Mouse (Mus musculus) kidney, postnatal 0 days (tissue): Measurements from ENCODE around the gene Pdzd3. TPM values are rescaled to one million over a fixed set of nuclear protein-coding genes. Genes with fewer than 3 reads are reported as not detected.
A peak's percentile ranks its signal among the peaks of the same experiment; 100 is the strongest.

ENCODE experiments used
- ATAC-seq: fragments of 200-750 bp; cut with Nextera tagmentation; replicated peaks from 2 replicates; pipeline ENCODE4 v1.8.0; 2017; ENCODE audit warnings: low read depth, moderate number of reproducible peaks, moderate TSS enrichment, moderate library complexity; ENCODE audit not compliant: low FRiP score
- DNase-seq: peaks from one replicate; pipeline ENCODE4 v3.0.0-alpha.2; 2016; ENCODE audit warnings: low spot score
- H3K27ac ChIP-seq: fragments of 300-500 bp; sonication (generic); 2 replicates; pipeline ENCODE4 v1.5.1; 2014; ENCODE audit warnings: mild to moderate bottlenecking
- H3K27me3 ChIP-seq: fragments of 300-500 bp; sonication (generic); 2 replicates; pipeline ENCODE4 v1.6.1; 2014; ENCODE audit warnings: low read length, mixed read lengths; ENCODE audit not compliant: insufficient read depth
- H3K36me3 ChIP-seq: fragments of 300-500 bp; sonication (generic); 2 replicates; pipeline ENCODE4 v1.6.1; 2014; ENCODE audit warnings: low read length, mixed read lengths; ENCODE audit not compliant: insufficient read depth
- H3K4me1 ChIP-seq: fragments of 300-500 bp; sonication (generic); replicated peaks from 2 replicates; pipeline ENCODE4 v1.6.1; 2014; ENCODE audit warnings: antibody characterized with exemption, low read length, mixed read lengths; ENCODE audit not compliant: insufficient read depth
- H3K4me2 ChIP-seq: fragments of 300-500 bp; sonication (generic); 2 replicates; pipeline ENCODE4 v1.6.1; 2014; ENCODE audit warnings: mild to moderate bottlenecking, low read length, moderate library complexity, mixed read lengths
- H3K4me3 ChIP-seq: fragments of 300-500 bp; sonication (generic); replicated peaks from 2 replicates; pipeline ENCODE4 v1.5.1; 2014; ENCODE audit warnings: low read depth, low read length
- H3K9ac ChIP-seq: fragments of 300-500 bp; sonication (generic); 2 replicates; pipeline ENCODE4 v1.6.1; 2014; ENCODE audit warnings: low read depth, low read length
- H3K9me3 ChIP-seq: fragments of 300-500 bp; sonication (generic); replicated peaks from 2 replicates; pipeline ENCODE4 v1.6.1; 2016; ENCODE audit warnings: low read length, inconsistent platforms, mixed read lengths
- CTCF ChIP-seq: IDR thresholded peaks from 2 replicates; pipeline ENCODE4 v1.5.1; 2016; ENCODE audit warnings: antibody characterized with exemption, low read depth, mild to moderate bottlenecking, moderate library complexity
- WGBS: fragments of 180-500 bp; shearing (Covaris S2); extraction: QIAGEN DNeasy Blood & Tissue Kit; methylation state at CpG from one replicate; pipeline ENCODE4 v1.1.7; 2014; 5-methylcytosine and 5-hydroxymethylcytosine counted together
- polyA plus RNA-seq: library from polyadenylated mRNA; unstranded; fragments of >200 nt; fragmentation: Nextera tagmentation; extraction: Ambion mirVana; gene quantifications from 2 replicates; pipeline ENCODE4 v1.2.1, GENCODE M21; 2015

The Pdzd3 gene
- polyA plus RNA-seq, 1 experiment from 2014 or later: 16.0 TPM

DNA sequence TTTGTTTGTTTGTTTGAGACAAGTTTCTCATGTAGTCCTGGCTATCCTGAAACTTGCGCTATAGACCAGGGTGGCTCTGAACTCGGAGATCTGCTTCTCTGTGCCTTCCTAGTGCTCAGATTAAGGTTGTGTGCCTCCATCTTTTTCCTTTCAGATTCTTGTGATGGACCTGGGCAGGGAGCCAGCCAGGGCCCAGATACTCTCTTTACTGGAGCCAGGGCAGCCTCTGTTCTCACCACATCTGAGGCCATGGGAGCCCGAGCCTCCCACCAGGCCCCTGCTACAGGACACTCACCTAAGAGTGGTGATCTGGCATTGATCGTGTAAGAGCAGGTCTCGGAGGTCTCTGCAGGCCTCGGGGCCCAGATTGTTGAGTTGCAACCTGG lies 3.9 kb upstream of the Pdzd3 start:
- Histone ChIP-seq H3K36me3 (no peaks in the 10 kb centered on the region), H3K4me3 (no peak overlapping the region), H3K9ac (no peak overlapping the region), H3K4me2 (no peak overlapping the region), H3K4me1 (peaks cover 3% of the 10 kb centered on the region), H3K27ac (no peak overlapping the region), H3K9me3 (no peaks in the 10 kb centered on the region), H3K27me3 (no peaks in the 10 kb centered on the region)
- ATAC-seq: no peak
- TF ChIP-seq CTCF: no peak
- WGBS: 69% methylated on average over 6 of the region's 6 CpGs
- DNase-seq: no peak

DNA sequence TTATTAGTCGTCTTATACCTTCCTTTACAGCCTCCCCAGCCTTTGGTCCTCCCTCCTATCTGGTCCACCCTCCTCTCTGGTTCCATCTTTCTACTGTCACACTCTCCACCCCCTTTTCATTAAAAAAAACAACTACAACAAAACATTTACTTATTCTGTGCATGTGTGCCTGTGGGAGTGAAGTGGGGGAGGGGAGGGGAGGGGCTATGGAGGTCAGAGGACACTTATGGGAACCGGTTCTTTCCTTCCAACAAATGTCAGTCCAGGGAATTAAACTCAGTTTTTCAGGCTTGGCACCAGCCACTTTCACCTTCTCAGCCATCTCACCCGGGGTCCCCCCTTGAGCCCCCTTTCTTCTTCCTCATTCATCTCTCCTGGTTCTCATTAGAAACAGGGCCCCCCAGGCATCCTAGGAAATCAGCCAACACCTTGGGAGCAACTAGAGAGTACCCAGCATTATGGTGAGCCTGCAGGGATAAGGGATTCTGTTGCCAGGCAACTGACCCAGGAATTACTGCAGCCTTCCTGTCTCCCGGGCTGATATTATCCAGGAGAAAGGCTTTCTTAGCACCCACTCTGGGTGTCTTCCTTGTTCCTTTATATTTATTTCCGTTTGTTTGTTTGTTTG lies 3.4 kb upstream of the Pdzd3 start:
- no peak for TF ChIP-seq CTCF
- WGBS: 18% methylated on average over 5 of the region's 5 CpGs
- no peak for ATAC-seq
- no peak for DNase-seq
- Histone ChIP-seq H3K9ac (no peak overlapping the region), H3K27ac (no peak overlapping the region), H3K36me3 (no peaks in the 10 kb centered on the region), H3K4me1 (peaks cover 8% of the 10 kb centered on the region), H3K27me3 (no peaks in the 10 kb centered on the region), H3K9me3 (no peaks in the 10 kb centered on the region), H3K4me3 (no peak overlapping the region), H3K4me2 (no peak overlapping the region)

DNA sequence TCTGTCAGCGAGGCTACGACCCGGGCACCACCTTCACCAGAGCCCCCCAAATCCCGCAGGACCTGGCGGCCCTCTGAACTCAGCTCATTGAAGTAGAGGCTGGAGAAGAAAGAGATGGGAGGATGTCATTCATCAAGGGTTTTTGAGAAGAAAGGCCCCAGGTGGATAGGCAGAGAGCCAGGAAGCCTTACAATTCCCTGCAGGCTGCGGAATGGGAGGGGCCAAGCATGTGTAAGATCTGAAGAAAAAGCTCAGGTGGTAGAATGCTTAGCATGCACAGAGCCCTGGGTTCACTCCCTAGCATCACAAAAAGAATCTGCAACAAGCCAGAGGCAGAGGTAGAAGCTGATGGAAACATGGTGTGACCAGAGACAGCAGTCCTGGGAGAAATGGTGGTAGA lies 2.2 kb upstream of the Pdzd3 start:
- Histone ChIP-seq H3K9me3 (no peaks in the 10 kb centered on the region), H3K4me3 (no peak overlapping the region), H3K36me3 (no peaks in the 10 kb centered on the region), H3K4me2 (no peak overlapping the region), H3K4me1 (peaks cover 12% of the 10 kb centered on the region), H3K27me3 (no peaks in the 10 kb centered on the region), H3K9ac (no peak overlapping the region), H3K27ac (no peak overlapping the region)
- no peak for ATAC-seq
- WGBS: 79% methylated on average over 6 of the region's 6 CpGs
- DNase-seq: no peak
- TF ChIP-seq CTCF: no peak

DNA sequence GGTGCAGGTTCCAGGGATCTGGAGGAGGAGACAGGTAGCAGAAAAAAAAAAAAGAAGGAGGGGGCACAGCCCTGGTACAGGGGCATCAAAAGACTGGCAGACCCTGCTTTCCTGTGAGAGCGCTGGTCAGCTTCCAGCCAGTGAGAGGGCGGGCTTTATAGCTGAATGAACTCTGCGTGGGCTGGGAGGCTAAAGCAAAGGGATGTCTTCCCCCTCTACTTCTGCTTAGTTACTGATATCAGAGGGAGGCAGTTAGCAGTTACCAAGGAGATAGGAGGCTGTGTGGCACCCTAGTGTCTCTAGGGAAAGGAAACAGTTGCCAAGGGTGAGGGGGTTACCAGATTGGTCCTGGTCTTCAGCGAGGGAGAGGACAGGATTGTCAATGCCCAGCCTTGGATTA lies 826 bp downstream of the Pdzd3 start:
- H3K4me1 ChIP-seq: peaks cover 12% of the 10 kb centered on the region
- no peak overlapping the region for H3K9ac ChIP-seq
- H3K9me3 ChIP-seq: no peaks in the 10 kb centered on the region
- no peak overlapping the region for H3K27ac ChIP-seq
- peak; percentile 78 for DNase-seq
- 39% methylated on average over 4 of the region's 4 CpGs for WGBS
- 0 out of 2 replicates have a peak, but pooled peaks have one; percentile 8 for ATAC-seq
- TF ChIP-seq CTCF: no peak
- no peaks in the 10 kb centered on the region for H3K27me3 ChIP-seq
- no peaks in the 10 kb centered on the region for H3K36me3 ChIP-seq
- H3K4me3 ChIP-seq: no peak overlapping the region
- peak overlapping the region; percentile 26 for H3K4me2 ChIP-seq

DNA sequence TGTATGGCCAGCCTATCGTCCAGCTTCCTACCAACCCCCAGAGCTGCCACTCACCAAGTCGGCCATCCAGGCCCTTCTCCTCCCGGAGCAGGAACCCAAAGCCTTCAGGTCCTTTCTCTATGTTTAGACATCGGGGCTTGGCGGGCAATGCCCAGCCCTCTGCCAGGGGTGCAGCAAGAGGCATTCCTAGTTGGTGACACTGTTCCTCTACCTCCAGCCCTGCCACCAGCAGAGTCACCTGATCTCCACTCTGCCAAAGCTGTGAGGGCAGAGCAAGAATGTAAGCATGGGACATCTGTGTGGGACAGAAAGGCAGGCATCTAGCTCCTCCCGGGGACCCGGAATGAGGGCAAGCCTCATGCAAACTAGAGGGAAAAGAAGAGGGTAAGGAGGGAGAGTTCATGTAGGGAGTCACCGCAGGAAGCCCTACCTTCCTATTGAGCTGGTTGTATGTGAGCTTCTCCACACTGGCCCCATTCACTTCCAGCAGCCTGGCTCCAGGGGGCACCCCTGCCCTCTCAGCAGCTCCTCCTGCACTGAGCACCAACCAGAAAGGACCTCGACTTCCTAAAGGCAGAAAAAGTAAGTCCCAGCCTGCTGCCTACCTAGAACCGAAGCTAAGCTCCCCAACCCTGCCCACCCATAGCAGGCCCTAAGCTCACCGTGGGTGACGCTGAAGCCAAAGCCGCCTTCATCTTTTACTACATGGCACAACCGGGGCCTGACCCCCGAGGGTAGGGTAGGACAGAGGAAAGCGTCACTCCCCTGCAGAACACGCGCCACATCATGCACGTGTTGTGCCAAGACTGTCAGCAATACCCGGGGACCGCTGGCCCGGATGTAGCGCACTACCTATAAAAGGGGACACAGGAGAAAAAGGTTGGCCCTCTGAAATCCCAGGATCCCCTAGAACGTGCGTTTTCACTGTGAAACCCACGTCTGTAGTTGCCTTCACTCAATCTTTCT lies 1.8 kb downstream of the Pdzd3 start:
- Histone ChIP-seq H3K4me2 (peak overlapping the region; percentile 33; the same call in 1 of the 2 replicates), H3K4me3 (no peak overlapping the region), H3K27ac (no peak overlapping the region), H3K36me3 (no peaks in the 10 kb centered on the region), H3K4me1 (peaks cover 12% of the 10 kb centered on the region), H3K27me3 (no peaks in the 10 kb centered on the region), H3K9me3 (no peaks in the 10 kb centered on the region), H3K9ac (no peak overlapping the region; the same call in 1 of the 2 replicates)
- WGBS: 47% methylated on average over 26 of the region's 26 CpGs
- ATAC-seq (peak; percentile 45; the same call in 1 of the 2 replicates), DNase-seq (peak; percentile 83)
- TF ChIP-seq CTCF: peak; percentile 72

DNA sequence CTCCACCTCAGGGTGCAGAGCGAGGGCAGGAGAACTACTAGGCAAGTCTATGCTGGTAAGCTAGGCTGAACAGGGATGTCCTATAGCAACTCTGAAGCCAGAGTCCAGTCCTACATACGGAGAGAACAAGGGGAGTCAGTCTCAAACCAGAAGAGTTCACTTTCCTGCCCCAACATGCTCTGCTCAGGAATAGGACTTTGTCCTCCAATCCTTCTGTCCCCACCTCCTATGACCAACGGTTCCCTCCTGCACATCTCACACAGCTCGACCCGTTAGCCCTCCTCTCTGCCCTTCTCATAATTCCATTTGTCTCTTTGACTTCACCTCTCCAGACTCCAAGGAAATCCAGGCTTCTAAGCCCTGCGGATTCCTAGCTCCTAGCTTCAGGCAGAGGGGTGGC lies 3.4 kb downstream of the Pdzd3 start:
- peaks cover 12% of the 10 kb centered on the region for H3K4me1 ChIP-seq
- no peak overlapping the region for H3K4me2 ChIP-seq
- no peak overlapping the region for H3K27ac ChIP-seq
- TF ChIP-seq CTCF: no peak
- H3K4me3 ChIP-seq: no peak overlapping the region
- WGBS: 70% methylated on average over 6 of the region's 6 CpGs
- no peak overlapping the region for H3K9ac ChIP-seq
- ATAC-seq: no peak
- no peak for DNase-seq
- no peaks in the 10 kb centered on the region for H3K9me3 ChIP-seq
- no peaks in the 10 kb centered on the region for H3K36me3 ChIP-seq
- H3K27me3 ChIP-seq: no peaks in the 10 kb centered on the region
